Mouse (Mus musculus): ENCODE results near the gene Cbll1.
"Not testable (repeated sequence)": the region's sequence is repeated elsewhere in the genome, so short reads cannot be mapped to it uniquely, and the experiment has no call there.

Cbll1 gene

GRCm38 (mm10) chr12:31486431-31486830, 13.0 kb downstream of the Cbll1 start:
- DNase-seq, result no peak

- DNase-seq, result not testable (repeated sequence)
Measured at GRCm38 (mm10) chr12:31478182-31478581, 21.2 kb downstream of the Cbll1 start.

- no peak for DNase-seq
Measured at GRCm38 (mm10) chr12:31462615-31463014, 36.8 kb downstream of the Cbll1 start.

GRCm38 (mm10) chr12:31461371-31461770, 38.0 kb downstream of the Cbll1 start:
- DNase-seq, result no peak

GRCm38 (mm10) chr12:31460270-31460669, 39.1 kb downstream of the Cbll1 start:
- DNase-seq, result not testable (repeated sequence)

GRCm38 (mm10) chr12:31458474-31458873, 40.9 kb downstream of the Cbll1 start:
- DNase-seq, result no peak

- DNase-seq, result no peak
Measured at GRCm38 (mm10) chr12:31456271-31456670, 43.1 kb downstream of the Cbll1 start.

- no peak for DNase-seq
Measured at GRCm38 (mm10) chr12:31449341-31449740, 50.1 kb downstream of the Cbll1 start.

- no peak for DNase-seq
Measured at GRCm38 (mm10) chr12:31444827-31445226, 54.6 kb downstream of the Cbll1 start.

- no peak for DNase-seq
Measured at GRCm38 (mm10) chr12:31444131-31444546, 55.3 kb downstream of the Cbll1 start.

GRCm38 (mm10) chr12:31439612-31440011, 59.8 kb downstream of the Cbll1 start:
- no peak for DNase-seq

GRCm38 (mm10) chr12:31437791-31438190, 61.6 kb downstream of the Cbll1 start:
- DNase-seq, result no peak
